Mouse (Mus musculus) embryonic facial prominence, embryonic 10.5 days (tissue): ENCODE measurements around the gene Mmp17. TPM values are rescaled to one million over a fixed set of nuclear protein-coding genes. Genes with fewer than 3 reads are reported as not detected.
A peak's percentile ranks its signal among the peaks of the same experiment; 100 is the strongest.

Source experiments
- DNase-seq: peaks from one replicate; pipeline ENCODE4 v3.0.0-alpha.2; 2017; ENCODE audit warnings: low spot score
- H3K27ac ChIP-seq: fragments of 300-500 bp; sonication (generic); replicated peaks from 2 replicates; pipeline ENCODE4 v1.5.1; 2016; ENCODE audit warnings: mild to moderate bottlenecking
- H3K27me3 ChIP-seq: fragments of 300-500 bp; sonication (generic); replicated peaks from 2 replicates; pipeline ENCODE4 v1.6.1; 2016; ENCODE audit warnings: low read depth, mild to moderate bottlenecking; ENCODE audit not compliant: poor library complexity, severe bottlenecking
- H3K36me3 ChIP-seq: fragments of 300-500 bp; sonication (generic); replicated peaks from 2 replicates; pipeline ENCODE4 v1.6.1; 2016; ENCODE audit warnings: mild to moderate bottlenecking, moderate library complexity
- H3K4me1 ChIP-seq: fragments of 300-500 bp; sonication (generic); 2 replicates; pipeline ENCODE4 v1.6.1; 2016
- H3K4me3 ChIP-seq: fragments of 300-500 bp; sonication (generic); 2 replicates; pipeline ENCODE4 v1.5.1; 2016; ENCODE audit warnings: mild to moderate bottlenecking, moderate library complexity
- H3K9me3 ChIP-seq: fragments of 300-500 bp; sonication (generic); 2 replicates; pipeline ENCODE4 v1.6.1; 2016; ENCODE audit warnings: mild to moderate bottlenecking
- WGBS: fragments of 180-500 bp; shearing (Covaris S2); methylation state at CpG from one replicate; pipeline ENCODE4 v1.1.7; 2016; 5-methylcytosine and 5-hydroxymethylcytosine counted together
- polyA plus RNA-seq: library from polyadenylated mRNA; unstranded; fragments of >200 nt; fragmentation: Nextera tagmentation; extraction: Ambion mirVana; gene quantifications from 2 replicates; pipeline ENCODE4 v1.2.1, GENCODE M21; 2016

Mmp17 gene
- 2.1 and 3.4 TPM in 2 replicates for polyA plus RNA-seq

DNA sequence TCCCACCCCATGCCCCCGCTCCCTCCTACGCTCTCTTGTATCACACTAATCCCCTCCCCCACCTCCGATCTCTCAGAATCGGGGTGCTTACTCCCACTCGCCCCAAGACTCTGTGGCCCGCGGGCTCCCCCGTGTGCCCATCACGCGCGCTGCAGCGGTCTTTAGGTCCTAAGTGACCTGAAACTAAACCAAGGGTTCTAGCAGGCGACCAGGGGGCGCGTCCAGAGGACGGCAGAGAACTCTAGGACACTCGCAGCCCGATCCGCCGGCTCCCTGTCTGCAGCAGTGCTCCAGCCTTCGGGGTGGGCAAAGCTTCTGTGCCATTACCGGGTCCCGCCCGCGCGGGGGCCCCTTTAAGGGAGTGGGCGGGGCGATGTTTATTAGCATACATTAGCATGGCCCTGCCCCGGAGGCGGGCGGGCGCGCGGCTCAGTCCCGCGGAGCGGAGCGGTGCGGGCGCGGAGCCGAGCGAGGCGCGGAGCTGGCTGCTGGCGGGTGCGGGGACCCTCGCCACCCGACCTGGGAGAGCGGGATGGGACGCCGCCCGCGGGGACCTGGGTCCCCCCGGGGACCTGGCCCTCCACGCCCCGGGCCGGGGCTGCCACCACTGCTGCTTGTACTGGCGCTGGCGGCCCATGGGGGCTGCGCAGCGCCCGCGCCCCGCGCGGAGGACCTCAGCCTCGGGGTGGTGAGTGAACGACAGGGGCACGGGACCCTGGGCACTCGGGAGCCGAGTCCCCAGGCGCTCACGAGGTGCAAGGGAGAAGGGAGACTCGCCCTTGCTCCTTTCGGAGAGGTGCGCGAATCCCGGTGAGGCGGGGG is at the start of gene Mmp17:
Mmp17 (plus strand) TSS at position 409 of the 822 bp plus-strand sequence.
- peaks cover 34% of the 10 kb centered on the region for H3K4me1 ChIP-seq
- DNase-seq: peak; percentile 89
- peak within 1 kb of the TSS; percentile 86 for H3K4me3 ChIP-seq
- no peaks in the 10 kb centered on the region for H3K36me3 ChIP-seq
- H3K9me3 ChIP-seq: no peaks in the 10 kb centered on the region
- H3K27ac ChIP-seq: peak within 1 kb of the TSS; percentile 79
- WGBS: under 1% methylated on average over 80 of the region's 80 CpGs
- peaks cover 85% of the 10 kb centered on the region for H3K27me3 ChIP-seq

DNA sequence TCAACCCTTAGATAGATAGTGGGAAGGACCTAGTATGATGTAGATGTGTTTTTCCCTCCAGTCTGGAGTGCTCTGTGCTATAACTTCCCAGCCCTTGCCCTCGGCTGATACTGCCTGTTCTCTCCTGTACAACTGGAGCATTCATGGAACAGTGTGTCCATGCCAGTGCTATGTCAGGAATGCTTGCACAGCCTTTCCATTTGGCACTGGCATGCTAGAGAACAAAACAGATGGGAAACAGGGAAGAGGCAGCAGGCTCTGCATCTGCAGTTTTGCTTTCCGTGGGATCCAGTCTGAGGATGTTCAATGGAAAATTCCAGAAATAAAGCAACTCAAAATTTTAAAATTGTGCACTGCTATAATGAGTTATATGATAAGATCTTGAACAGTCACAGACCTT is 49.5 kb upstream of the Mmp17 start:
- WGBS: 92% methylated on average over 2 of the region's 2 CpGs
- no peaks in the 10 kb centered on the region for H3K4me1 ChIP-seq
- H3K9me3 ChIP-seq: no peaks in the 10 kb centered on the region
- peaks cover 92% of the 10 kb centered on the region for H3K36me3 ChIP-seq
- no peaks in the 10 kb centered on the region for H3K27me3 ChIP-seq
- H3K27ac ChIP-seq: no peak overlapping the region
- H3K4me3 ChIP-seq: no peak overlapping the region
- no peak for DNase-seq

DNA sequence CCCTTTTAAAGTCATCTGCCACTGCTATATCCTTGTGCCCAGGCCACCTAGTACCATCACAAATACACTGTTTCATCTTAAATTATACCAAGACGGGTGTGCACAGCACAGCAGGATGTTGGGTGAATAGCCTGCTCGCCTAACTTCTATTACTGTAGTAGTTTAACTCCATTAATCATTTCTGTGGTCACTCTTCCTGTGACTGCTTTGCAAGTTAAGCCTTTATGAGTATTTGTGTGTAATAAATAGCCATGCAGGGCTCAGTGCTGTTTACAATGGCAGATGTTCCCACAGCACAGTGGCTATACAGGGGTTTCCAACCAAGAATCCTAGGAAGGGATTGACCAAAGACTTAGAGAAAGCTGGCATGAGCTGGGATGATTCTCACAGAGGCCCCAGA is 48.9 kb upstream of the Mmp17 start:
- H3K9me3 ChIP-seq: no peaks in the 10 kb centered on the region
- H3K4me1 ChIP-seq: no peaks in the 10 kb centered on the region
- 90% methylated on average over 2 of the region's 2 CpGs for WGBS
- no peak overlapping the region for H3K27ac ChIP-seq
- DNase-seq: no peak
- no peaks in the 10 kb centered on the region for H3K27me3 ChIP-seq
- no peak overlapping the region for H3K4me3 ChIP-seq
- peaks cover 92% of the 10 kb centered on the region for H3K36me3 ChIP-seq

DNA sequence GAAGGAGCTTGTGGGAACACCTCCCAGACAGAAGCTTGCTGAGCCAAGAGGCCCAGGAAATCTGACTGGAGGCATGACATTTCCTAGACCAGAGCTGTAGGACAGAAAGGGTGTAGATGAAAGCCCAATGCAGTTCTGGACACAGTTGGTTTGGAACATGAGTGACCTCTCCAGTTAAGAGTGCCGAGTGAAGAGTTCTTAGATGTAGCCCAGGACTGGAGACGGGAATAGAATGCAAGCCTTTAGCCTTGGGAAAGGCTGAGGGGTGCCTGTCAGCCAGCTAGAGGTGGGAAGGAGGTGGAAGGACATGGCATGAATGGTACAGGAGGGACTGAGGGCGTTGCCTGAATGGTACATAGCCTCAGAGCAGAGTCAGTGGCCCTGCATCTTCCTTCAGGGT is 48.5 kb upstream of the Mmp17 start:
- DNase-seq: no peak
- H3K27ac ChIP-seq: no peak overlapping the region
- H3K9me3 ChIP-seq: no peaks in the 10 kb centered on the region
- H3K4me3 ChIP-seq: no peak overlapping the region
- H3K4me1 ChIP-seq: no peaks in the 10 kb centered on the region
- H3K36me3 ChIP-seq: peaks cover 92% of the 10 kb centered on the region
- WGBS: 92% methylated on average over 3 of the region's 3 CpGs
- no peaks in the 10 kb centered on the region for H3K27me3 ChIP-seq

DNA sequence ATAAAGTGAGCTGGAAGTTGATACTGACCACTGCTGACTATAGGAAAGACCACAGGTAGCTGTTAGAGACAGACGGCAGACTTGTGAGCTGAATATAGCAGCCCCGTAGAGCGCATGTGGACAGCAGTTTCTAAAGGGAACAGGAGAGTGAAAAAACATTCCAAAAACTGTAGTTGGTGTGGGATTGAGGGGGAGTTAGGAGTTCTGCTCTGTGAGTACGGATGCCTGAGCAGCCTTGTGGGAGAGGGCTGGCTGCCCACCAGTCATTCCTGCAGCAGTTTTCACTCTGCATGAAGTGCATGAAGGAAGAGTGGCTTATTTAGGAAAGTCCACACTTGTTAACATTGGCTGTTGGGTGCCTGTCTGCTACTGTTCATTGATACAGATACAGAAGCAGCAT is 45.1 kb upstream of the Mmp17 start:
- no peak overlapping the region for H3K4me3 ChIP-seq
- H3K27ac ChIP-seq: no peak overlapping the region
- no peaks in the 10 kb centered on the region for H3K4me1 ChIP-seq
- H3K9me3 ChIP-seq: no peaks in the 10 kb centered on the region
- H3K36me3 ChIP-seq: peaks cover 93% of the 10 kb centered on the region
- H3K27me3 ChIP-seq: no peaks in the 10 kb centered on the region
- no peak for DNase-seq
- 95% methylated on average over 4 of the region's 4 CpGs for WGBS

DNA sequence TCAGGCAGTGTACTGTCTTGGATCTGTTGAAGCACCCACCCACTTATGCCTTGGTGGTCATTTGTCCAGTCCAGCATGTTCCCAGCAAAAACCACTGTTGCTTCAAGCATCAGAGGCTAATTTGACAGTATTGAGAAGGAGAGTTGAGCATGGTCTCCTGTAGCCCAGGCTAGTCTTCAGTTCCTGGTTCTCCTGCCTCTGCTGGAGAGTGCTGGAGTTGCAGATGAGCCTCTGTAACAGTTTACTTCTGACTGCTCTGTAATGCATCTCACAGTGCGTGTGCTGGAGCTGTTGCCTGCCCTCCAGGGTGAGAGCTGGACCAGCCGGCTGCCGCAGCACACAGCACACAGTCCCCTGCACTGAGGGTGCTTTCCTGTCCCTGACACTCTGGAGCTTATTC is 41.7 kb upstream of the Mmp17 start:
- 90% methylated on average over 3 of the region's 3 CpGs for WGBS
- H3K27ac ChIP-seq: no peak overlapping the region
- no peak for DNase-seq
- peaks cover 95% of the 10 kb centered on the region for H3K36me3 ChIP-seq
- no peaks in the 10 kb centered on the region for H3K9me3 ChIP-seq
- no peaks in the 10 kb centered on the region for H3K4me1 ChIP-seq
- H3K27me3 ChIP-seq: no peaks in the 10 kb centered on the region
- H3K4me3 ChIP-seq: no peak overlapping the region

DNA sequence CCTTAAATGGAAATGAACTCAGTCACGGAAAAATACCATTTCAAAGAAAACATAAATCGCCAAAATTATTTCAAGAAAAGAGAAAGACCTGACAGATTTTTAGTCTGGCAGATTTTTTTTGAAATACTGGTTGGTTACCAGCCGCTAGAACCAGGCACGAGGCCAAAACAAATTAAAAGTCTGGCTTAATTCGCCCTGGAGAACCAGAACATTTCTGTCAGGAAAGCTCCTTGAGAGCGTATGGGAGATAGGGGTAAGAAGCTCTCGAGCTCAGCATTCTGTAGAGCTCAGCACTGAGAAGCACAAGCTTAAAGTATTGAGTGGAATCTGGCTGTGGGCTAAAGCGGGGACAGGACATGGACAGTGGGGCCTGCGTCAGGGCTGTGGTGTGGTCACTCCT is 38.2 kb upstream of the Mmp17 start:
- Histone ChIP-seq H3K27me3 (no peaks in the 10 kb centered on the region), H3K4me1 (no peaks in the 10 kb centered on the region), H3K4me3 (no peak overlapping the region), H3K9me3 (no peaks in the 10 kb centered on the region), H3K27ac (no peak overlapping the region), H3K36me3 (peaks cover 99% of the 10 kb centered on the region)
- 95% methylated on average over 9 of the region's 9 CpGs for WGBS
- DNase-seq: no peak

DNA sequence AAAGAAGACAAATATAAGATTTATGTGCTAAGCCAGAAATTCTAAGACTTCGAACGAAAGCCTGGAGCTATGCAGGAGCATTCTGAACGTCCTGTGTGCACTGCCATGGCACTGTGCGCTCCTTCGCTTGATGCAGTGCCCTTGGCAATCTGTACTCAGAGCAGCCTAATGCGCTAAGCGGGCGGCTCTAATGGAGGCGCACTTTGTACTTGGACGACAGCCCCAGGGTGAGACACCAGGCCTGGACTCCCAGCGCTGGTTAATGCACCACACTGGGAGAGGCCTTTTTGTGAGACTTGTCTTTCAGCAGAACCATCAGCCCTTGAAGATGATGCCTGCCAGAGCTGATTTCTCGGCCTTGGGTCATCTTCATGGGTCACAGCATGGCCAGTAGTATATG is 34.3 kb upstream of the Mmp17 start:
- H3K9me3 ChIP-seq: no peaks in the 10 kb centered on the region
- DNase-seq: no peak
- H3K36me3 ChIP-seq: peaks cover 99% of the 10 kb centered on the region
- no peak overlapping the region for H3K4me3 ChIP-seq
- WGBS: 92% methylated on average over 12 of the region's 12 CpGs
- no peak overlapping the region for H3K27ac ChIP-seq
- H3K27me3 ChIP-seq: no peaks in the 10 kb centered on the region
- H3K4me1 ChIP-seq: no peaks in the 10 kb centered on the region

DNA sequence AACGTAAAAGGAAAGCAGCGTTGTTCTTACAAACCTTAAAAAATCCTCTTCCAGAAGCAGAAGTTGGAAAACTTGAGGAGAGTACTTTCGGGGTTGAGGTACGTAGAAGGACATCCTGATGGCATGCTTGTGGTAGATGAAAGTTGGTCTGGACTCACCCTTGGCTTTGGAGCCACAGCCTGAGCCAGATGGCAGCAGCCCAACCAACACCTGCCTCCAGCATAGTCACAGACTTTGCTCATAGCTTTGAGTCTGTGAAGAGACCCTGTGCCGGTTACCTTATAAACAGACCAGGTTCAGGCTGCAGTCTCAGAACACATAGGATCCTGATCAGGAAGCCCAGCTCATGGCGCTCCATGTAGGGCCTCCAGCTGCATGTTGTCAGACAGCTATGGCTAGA is 33.2 kb upstream of the Mmp17 start:
- no peaks in the 10 kb centered on the region for H3K4me1 ChIP-seq
- H3K4me3 ChIP-seq: no peak overlapping the region
- WGBS: 98% methylated on average over 6 of the region's 6 CpGs
- no peak overlapping the region for H3K27ac ChIP-seq
- H3K36me3 ChIP-seq: peaks cover 100% of the 10 kb centered on the region
- no peaks in the 10 kb centered on the region for H3K9me3 ChIP-seq
- H3K27me3 ChIP-seq: no peaks in the 10 kb centered on the region
- DNase-seq: no peak

DNA sequence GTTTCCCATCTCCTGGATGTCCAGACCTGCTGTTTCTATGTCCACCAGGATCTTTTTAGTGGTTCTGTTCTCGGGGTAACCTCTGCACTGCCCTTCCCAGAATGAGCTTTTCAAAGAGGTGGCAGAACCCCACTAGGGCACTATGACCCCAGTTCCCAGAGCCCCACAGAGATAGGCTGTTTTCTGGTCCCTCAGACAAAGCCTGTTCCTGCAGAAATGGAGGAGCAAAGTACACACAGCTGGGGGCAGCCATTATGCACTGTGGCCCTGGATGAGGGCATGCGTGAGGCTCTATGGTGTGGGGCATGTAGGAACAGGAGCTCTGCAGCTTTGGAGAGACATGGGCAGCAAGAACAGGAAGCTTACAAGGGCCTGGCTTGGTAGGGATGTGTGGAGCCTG is 32.0 kb upstream of the Mmp17 start:
- no peaks in the 10 kb centered on the region for H3K9me3 ChIP-seq
- no peaks in the 10 kb centered on the region for H3K4me1 ChIP-seq
- H3K36me3 ChIP-seq: peaks cover 99% of the 10 kb centered on the region
- H3K27ac ChIP-seq: no peak overlapping the region
- no peak overlapping the region for H3K4me3 ChIP-seq
- 94% methylated on average over 2 of the region's 2 CpGs for WGBS
- no peak for DNase-seq
- H3K27me3 ChIP-seq: no peaks in the 10 kb centered on the region

DNA sequence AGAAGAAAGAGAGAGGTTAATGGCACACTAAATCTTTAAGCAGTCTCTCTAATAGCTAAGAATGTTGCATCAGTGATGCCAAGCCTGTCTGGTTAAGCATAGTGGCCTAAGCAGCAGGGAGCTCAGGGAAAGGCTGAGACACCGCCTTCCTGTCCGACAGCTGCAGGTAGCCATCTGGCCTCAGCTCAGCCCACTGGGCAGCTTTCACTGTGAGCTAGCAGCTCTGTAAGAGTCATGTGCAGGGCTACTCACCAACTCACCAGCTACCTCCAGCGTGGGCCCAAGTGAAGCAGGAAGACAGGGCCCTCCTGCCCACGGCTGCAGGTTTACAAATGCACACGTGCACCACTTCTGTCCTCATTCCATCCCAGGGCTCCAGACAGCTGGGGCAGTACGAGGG is 30.3 kb upstream of the Mmp17 start:
- no peak overlapping the region for H3K4me3 ChIP-seq
- 92% methylated on average over 6 of the region's 6 CpGs for WGBS
- peaks cover 98% of the 10 kb centered on the region for H3K36me3 ChIP-seq

DNA sequence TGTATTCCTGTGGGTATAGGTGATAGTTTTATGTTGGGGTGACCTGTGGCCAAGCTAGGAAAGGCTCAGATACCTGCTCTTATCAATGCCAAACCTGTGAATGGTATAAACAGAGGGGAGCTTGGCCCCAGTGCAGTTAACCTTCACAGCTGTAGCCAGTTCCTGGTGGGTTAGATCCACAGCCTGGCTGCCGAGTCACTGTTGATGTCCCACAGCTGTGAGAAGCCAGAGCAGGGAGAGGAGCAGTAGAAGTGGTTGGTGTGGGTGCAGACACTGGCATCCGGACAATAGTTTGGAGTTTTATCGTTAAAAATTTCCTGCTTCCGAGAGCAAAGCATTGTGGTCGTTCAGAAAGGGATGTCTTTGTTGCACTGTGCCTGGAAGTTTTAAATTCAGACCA is 25.4 kb upstream of the Mmp17 start:
- 85% methylated on average over 5 of the region's 5 CpGs for WGBS
- no peaks in the 10 kb centered on the region for H3K4me1 ChIP-seq
- no peaks in the 10 kb centered on the region for H3K27me3 ChIP-seq
- no peak for DNase-seq
- no peak overlapping the region for H3K27ac ChIP-seq
- H3K9me3 ChIP-seq: no peaks in the 10 kb centered on the region
- H3K36me3 ChIP-seq: peaks cover 98% of the 10 kb centered on the region
- H3K4me3 ChIP-seq: no peak overlapping the region

More for the DNA sequence above, 30.3 kb upstream of the Mmp17 start:
- no peaks in the 10 kb centered on the region for H3K9me3 ChIP-seq
- H3K4me1 ChIP-seq: no peaks in the 10 kb centered on the region
- DNase-seq: no peak
- no peak overlapping the region for H3K27ac ChIP-seq
- H3K27me3 ChIP-seq: no peaks in the 10 kb centered on the region

DNA sequence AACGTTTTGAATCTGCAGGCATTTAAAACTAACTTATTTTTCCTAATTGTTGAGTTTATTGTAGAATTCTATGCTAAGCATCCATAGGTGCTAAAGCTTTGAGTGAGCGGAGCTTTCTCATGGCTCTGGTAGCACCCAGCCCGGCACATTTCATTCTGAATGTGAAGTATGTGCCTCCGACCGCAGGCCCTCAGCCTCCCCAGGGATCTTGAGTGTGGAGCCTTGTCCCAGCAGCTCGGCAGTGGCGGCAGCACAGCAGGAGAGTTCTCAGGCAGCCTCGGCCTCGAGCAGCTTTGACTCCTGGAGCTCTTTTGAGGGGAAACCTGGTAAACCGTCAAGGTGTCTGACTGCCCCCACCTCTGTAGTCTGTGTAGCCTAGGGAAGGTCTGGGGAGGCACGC is 24.7 kb upstream of the Mmp17 start:
- H3K27ac ChIP-seq: no peak overlapping the region
- peaks cover 98% of the 10 kb centered on the region for H3K36me3 ChIP-seq
- H3K27me3 ChIP-seq: no peaks in the 10 kb centered on the region
- DNase-seq: no peak
- WGBS: 81% methylated on average over 11 of the region's 11 CpGs
- H3K4me1 ChIP-seq: no peaks in the 10 kb centered on the region
- no peak overlapping the region for H3K4me3 ChIP-seq
- no peaks in the 10 kb centered on the region for H3K9me3 ChIP-seq
